Mouse (Mus musculus): ENCODE results near the gene Olfr119. TPM values are rescaled to one million over a fixed set of nuclear protein-coding genes. Genes with fewer than 3 reads are reported as not detected.
"Not testable (repeated sequence)": the region's sequence is repeated elsewhere in the genome, so short reads cannot be mapped to it uniquely, and the experiment has no call there.

Gene Olfr119
- polyA plus RNA-seq (2014; fragmentation: Nextera tagmentation; extraction: Ambion mirVana) = not detected in 2 replicates

DNA sequence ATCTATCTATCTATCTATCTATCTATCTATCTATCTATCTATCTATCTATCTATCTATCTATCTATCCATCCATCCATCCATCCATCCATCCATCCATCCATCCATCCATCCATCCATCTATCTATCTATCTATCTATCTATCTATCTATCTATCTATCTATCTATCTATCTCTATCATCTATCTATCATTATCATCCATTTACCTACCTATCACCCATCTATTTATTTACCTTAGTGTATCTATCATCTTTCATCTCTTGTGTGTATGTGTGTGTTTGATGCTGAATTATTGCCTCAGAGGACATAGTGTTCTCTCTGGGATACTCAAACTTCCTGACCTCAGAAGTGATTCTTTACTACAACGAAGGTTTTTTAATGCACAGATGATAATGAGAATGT, at the start of gene Olfr119:
Gene Olfr119 (plus strand): TSS at position 301 of the 400 bp plus-strand sequence.
- H3K27me3 ChIP-seq (ENCODE audit: control insufficient read depth, insufficient read depth, low read length); H3K9me3 ChIP-seq (ENCODE audit: control insufficient read depth, low read length); H3K36me3 ChIP-seq (ENCODE audit: control insufficient read depth, insufficient read depth, low read length); H3K4me1 ChIP-seq (ENCODE audit: control insufficient read depth, insufficient read depth, low read length); H3K9ac ChIP-seq (ENCODE audit: low read depth, low read length); H3K4me2 ChIP-seq (replicated peaks; ENCODE audit: low read depth, low read length); ATAC-seq (ENCODE audit: low FRiP score, low TSS enrichment); H3K27ac ChIP-seq (ENCODE audit: low read depth, low read length); H3K4me3 ChIP-seq (ENCODE audit: low read length): not testable (repeated sequence)
- 70% methylated on average over 1 of the region's 1 CpGs for WGBS

DNA sequence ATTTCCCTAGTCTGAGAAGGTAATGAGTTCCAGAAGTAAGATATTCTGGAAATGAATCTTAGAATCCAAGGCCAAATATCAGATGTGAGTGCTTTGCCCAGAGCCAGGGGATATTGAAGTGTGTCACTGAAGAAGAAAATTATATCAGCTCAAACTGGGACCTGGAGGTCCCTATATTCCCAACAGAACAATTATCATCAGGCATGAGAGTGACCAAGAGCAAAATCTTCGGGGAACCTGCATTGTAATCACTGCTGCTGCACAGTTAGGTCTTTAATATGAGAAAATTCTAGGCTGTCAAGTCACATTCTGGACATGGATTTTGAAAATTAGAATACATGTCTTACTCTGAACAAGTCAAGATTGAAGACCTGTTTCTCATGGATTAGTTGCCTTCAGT, 32.7 kb upstream of the Olfr119 start, which contains the start of gene Olfr117:
Gene Olfr117 (minus strand): TSS at position 101 of the 400 bp plus-strand sequence.
- ATAC-seq (ENCODE audit: low FRiP score, low TSS enrichment) = no peak
- Histone ChIP-seq H3K27ac (ENCODE audit: low read depth, low read length) (no peak within 1 kb of the TSS), H3K9ac (ENCODE audit: low read depth, low read length) (no peak within 1 kb of the TSS), H3K27me3 (ENCODE audit: control insufficient read depth, insufficient read depth, low read length) (no peaks in the 10 kb centered on the region), H3K4me1 (ENCODE audit: control insufficient read depth, insufficient read depth, low read length) (no peaks in the 10 kb centered on the region), H3K36me3 (ENCODE audit: control insufficient read depth, insufficient read depth, low read length) (no peaks in the 10 kb centered on the region), H3K4me3 (ENCODE audit: low read length) (no peak within 1 kb of the TSS), H3K4me2 (replicated peaks; ENCODE audit: low read depth, low read length) (no peak within 1 kb of the TSS), H3K9me3 (ENCODE audit: control insufficient read depth, low read length) (no peaks in the 10 kb centered on the region)
- WGBS = 61% methylated on average over 1 of the region's 1 CpGs

GRCm38 (mm10) chr17:37666688-37667087, 29.7 kb upstream of the Olfr119 start, which contains the start of gene Olfr118:
Olfr118 (plus strand) TSS chr17:37666988.
- H3K4me1 ChIP-seq (ENCODE audit: control insufficient read depth, insufficient read depth, low read length) = no peaks in the 10 kb centered on the region
- H3K9ac ChIP-seq (ENCODE audit: low read depth, low read length) = no peak within 1 kb of the TSS
- H3K36me3 ChIP-seq (ENCODE audit: control insufficient read depth, insufficient read depth, low read length) = no peaks in the 10 kb centered on the region
- no peaks in the 10 kb centered on the region for H3K9me3 ChIP-seq (ENCODE audit: control insufficient read depth, low read length)
- no peak within 1 kb of the TSS for H3K4me2 ChIP-seq (replicated peaks; ENCODE audit: low read depth, low read length)
- ATAC-seq (ENCODE audit: low FRiP score, low TSS enrichment) = no peak
- no peak within 1 kb of the TSS for H3K27ac ChIP-seq (ENCODE audit: low read depth, low read length)
- no peaks in the 10 kb centered on the region for H3K27me3 ChIP-seq (ENCODE audit: control insufficient read depth, insufficient read depth, low read length)
- H3K4me3 ChIP-seq (ENCODE audit: low read length) = no peak within 1 kb of the TSS
- 81% methylated on average over 2 of the region's 2 CpGs for WGBS

DNA sequence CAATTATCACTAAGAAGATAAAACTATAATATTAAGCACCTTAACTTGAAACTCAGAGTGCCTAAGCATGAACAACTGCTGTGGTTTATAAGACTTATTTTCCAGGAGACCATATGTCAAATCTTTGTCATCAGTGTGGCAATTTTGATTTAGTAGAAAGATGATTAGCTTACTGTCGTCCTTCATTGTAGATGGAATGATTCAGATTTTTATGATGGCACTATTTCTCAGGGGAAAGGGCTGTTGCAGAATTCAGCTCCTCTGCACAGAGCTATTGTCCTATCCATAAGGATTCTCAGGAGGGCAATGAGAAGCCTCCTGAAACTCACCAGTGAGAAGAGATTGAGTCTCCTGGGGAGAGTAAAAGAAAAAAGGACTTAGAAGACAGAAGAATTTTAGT, 25.1 kb downstream of the Olfr119 start, which contains the start of gene Olfr120:
Gene Olfr120 (plus strand): TSS at position 301 of the 400 bp plus-strand sequence.
- H3K4me1 ChIP-seq (ENCODE audit: control insufficient read depth, insufficient read depth, low read length) = no peaks in the 10 kb centered on the region
- H3K9me3 ChIP-seq (ENCODE audit: control insufficient read depth, low read length) = no peaks in the 10 kb centered on the region
- no peak within 1 kb of the TSS for H3K4me2 ChIP-seq (replicated peaks; ENCODE audit: low read depth, low read length)
- no peaks in the 10 kb centered on the region for H3K36me3 ChIP-seq (ENCODE audit: control insufficient read depth, insufficient read depth, low read length)
- WGBS = 69% methylated on average over 1 of the region's 1 CpGs
- H3K27me3 ChIP-seq (ENCODE audit: control insufficient read depth, insufficient read depth, low read length) = no peaks in the 10 kb centered on the region
- H3K4me3 ChIP-seq (ENCODE audit: low read length) = no peak within 1 kb of the TSS
- no peak within 1 kb of the TSS for H3K9ac ChIP-seq (ENCODE audit: low read depth, low read length)
- H3K27ac ChIP-seq (ENCODE audit: low read depth, low read length) = no peak within 1 kb of the TSS
- ATAC-seq (ENCODE audit: low FRiP score, low TSS enrichment) = no peak

GRCm38 (mm10) chr17:37738070-37738469, 41.7 kb downstream of the Olfr119 start:
- ATAC-seq (ENCODE audit: low FRiP score, low TSS enrichment) = no peak
- H3K9me3 ChIP-seq (ENCODE audit: control insufficient read depth, low read length) = no peaks in the 10 kb centered on the region
- H3K4me3 ChIP-seq (ENCODE audit: low read length) = no peak overlapping the region
- no peaks in the 10 kb centered on the region for H3K4me1 ChIP-seq (ENCODE audit: control insufficient read depth, insufficient read depth, low read length)
- H3K27me3 ChIP-seq (ENCODE audit: control insufficient read depth, insufficient read depth, low read length) = no peaks in the 10 kb centered on the region
- H3K9ac ChIP-seq (ENCODE audit: low read depth, low read length) = no peak overlapping the region
- WGBS = 57% methylated on average over 7 of the region's 7 CpGs
- no peak overlapping the region for H3K4me2 ChIP-seq (replicated peaks; ENCODE audit: low read depth, low read length)
- H3K27ac ChIP-seq (ENCODE audit: low read depth, low read length) = no peak overlapping the region
- no peaks in the 10 kb centered on the region for H3K36me3 ChIP-seq (ENCODE audit: control insufficient read depth, insufficient read depth, low read length)

Other genes starting within 250 kb of the Olfr119 start
- not detected in 2 replicates for gene Olfr109, start 237.6 kb upstream of the Olfr119 start, polyA plus RNA-seq (2014; fragmentation: Nextera tagmentation; extraction: Ambion mirVana)
- not detected in 2 replicates for gene H2-M2, start 213.0 kb upstream of the Olfr119 start, polyA plus RNA-seq (2014; fragmentation: Nextera tagmentation; extraction: Ambion mirVana)
- gene Olfr110, start 204.1 kb upstream of the Olfr119 start, polyA plus RNA-seq (2014; fragmentation: Nextera tagmentation; extraction: Ambion mirVana) = not detected in 2 replicates
- gene Olfr111, start 188.5 kb upstream of the Olfr119 start, polyA plus RNA-seq (2014; fragmentation: Nextera tagmentation; extraction: Ambion mirVana) = not detected in 2 replicates
- gene Olfr112, start 127.1 kb upstream of the Olfr119 start, polyA plus RNA-seq (2014; fragmentation: Nextera tagmentation; extraction: Ambion mirVana) = not detected in 2 replicates
- not detected in 2 replicates for gene Olfr113, start 118.9 kb upstream of the Olfr119 start, polyA plus RNA-seq (2014; fragmentation: Nextera tagmentation; extraction: Ambion mirVana)
- not detected in 2 replicates for gene Olfr114, start 103.8 kb upstream of the Olfr119 start, polyA plus RNA-seq (2014; fragmentation: Nextera tagmentation; extraction: Ambion mirVana)
- not detected in 2 replicates for gene Olfr115, start 69.5 kb upstream of the Olfr119 start, polyA plus RNA-seq (2014; fragmentation: Nextera tagmentation; extraction: Ambion mirVana)
- not detected in 2 replicates for gene Olfr116, start 69.4 kb upstream of the Olfr119 start, polyA plus RNA-seq (2014; fragmentation: Nextera tagmentation; extraction: Ambion mirVana)
- not detected in 2 replicates for gene Olfr117, start 32.8 kb upstream of the Olfr119 start, polyA plus RNA-seq (2014; fragmentation: Nextera tagmentation; extraction: Ambion mirVana)
- gene Olfr118, start 29.6 kb upstream of the Olfr119 start, polyA plus RNA-seq (2014; fragmentation: Nextera tagmentation; extraction: Ambion mirVana) = not detected in 2 replicates
- not detected in 2 replicates for gene Olfr120, start 25.2 kb downstream of the Olfr119 start, polyA plus RNA-seq (2014; fragmentation: Nextera tagmentation; extraction: Ambion mirVana)
- not detected in 2 replicates for gene Olfr121, start 52.3 kb downstream of the Olfr119 start, polyA plus RNA-seq (2014; fragmentation: Nextera tagmentation; extraction: Ambion mirVana)
- gene Olfr122, start 72.0 kb downstream of the Olfr119 start, polyA plus RNA-seq (2014; fragmentation: Nextera tagmentation; extraction: Ambion mirVana) = not detected in 2 replicates
- gene Olfr123, start 97.0 kb downstream of the Olfr119 start, polyA plus RNA-seq (2014; fragmentation: Nextera tagmentation; extraction: Ambion mirVana) = not detected in 2 replicates
- not detected in 2 replicates for gene Olfr124, start 103.3 kb downstream of the Olfr119 start, polyA plus RNA-seq (2014; fragmentation: Nextera tagmentation; extraction: Ambion mirVana)
- gene Olfr125, start 136.4 kb downstream of the Olfr119 start, polyA plus RNA-seq (2014; fragmentation: Nextera tagmentation; extraction: Ambion mirVana) = not detected in 2 replicates
- gene Olfr126, start 150.9 kb downstream of the Olfr119 start, polyA plus RNA-seq (2014; fragmentation: Nextera tagmentation; extraction: Ambion mirVana) = not detected in 2 replicates
- not detected in 2 replicates for gene Olfr127, start 203.9 kb downstream of the Olfr119 start, polyA plus RNA-seq (2014; fragmentation: Nextera tagmentation; extraction: Ambion mirVana)
- gene Olfr128, start 224.0 kb downstream of the Olfr119 start, polyA plus RNA-seq (2014; fragmentation: Nextera tagmentation; extraction: Ambion mirVana) = not detected in 2 replicates